Mouse (Mus musculus) heart, postnatal 10 days (tissue): ENCODE measurements at regions not wholly inside any gene's neighbourhood (a gene's known extent, or its start where the extent isn't known, plus 50 kb on each side); places are given as distances from the start of the nearest gene placed in this dataset.

Experiments
- DNase-seq, 2 experiments: peaks; one replicate each; pipeline ENCODE4 v3.0.0; 2021
- intact Hi-C: fragments of 180-260 bp; cut with DNase I; formaldehyde crosslinking; loops from one replicate; pipeline ENCODE4 v1.15.1; 2025

DNA sequence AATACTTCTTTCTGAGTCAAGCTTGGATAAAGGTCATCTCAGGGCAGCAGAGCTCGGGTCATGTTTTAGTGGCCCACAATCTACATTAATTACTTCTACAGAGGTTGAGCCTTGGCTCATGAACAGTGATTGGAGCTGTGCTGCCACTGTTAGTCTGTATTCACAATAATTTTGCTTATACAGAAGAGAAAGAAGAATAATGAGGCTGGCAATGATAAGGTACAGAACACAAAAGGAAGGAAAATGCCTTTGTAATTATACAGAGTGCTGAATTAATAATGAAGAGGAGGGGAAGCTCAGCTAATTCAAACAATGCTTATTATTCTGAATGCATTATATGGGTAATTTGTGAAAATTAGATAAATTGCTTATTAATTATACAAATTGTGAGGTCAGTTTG lies 573.9 kb upstream of the Cblb start:
- intact Hi-C loops = no loop called here
- DNase-seq = no peak

DNA sequence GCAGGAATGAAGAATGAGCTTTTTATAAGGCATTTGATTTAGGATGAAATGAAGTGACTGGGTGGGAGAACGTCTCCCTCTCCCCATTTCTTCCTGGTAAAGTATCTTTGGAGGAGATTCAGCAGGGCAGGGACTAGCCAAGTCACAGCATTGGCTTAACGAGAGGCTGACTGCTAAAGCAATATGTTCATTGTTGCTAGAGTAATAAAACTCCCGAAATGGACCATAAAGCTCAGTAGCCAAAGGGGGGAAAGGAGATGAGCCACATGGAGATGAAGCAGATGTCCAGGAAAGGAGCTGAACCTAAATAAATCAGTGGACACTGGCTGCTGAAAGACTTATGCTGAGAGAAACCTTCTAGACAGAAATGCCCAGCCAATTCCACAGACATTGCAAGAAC lies 555.3 kb upstream of the Cblb start:
- intact Hi-C loops = no loop called here
- DNase-seq = no peak

DNA sequence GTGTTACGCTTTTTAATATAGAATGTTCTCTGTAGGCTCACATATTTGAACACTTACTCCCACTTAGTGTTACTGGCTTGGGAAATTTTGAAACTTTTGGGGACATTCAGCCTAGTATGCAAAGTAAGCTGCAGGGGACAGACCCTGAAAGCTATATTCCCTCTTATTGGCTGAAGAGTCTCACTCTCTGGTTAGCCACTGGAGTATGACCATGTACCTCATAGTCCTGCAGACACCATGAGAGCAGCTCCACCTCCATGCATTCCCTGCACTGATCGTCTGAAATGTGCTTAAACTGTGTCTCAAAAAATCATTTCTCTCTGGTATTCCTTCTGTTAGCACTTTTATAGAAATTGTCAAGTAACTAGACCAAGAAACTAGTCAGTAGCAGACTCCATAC lies 534.9 kb upstream of the Cblb start:
- DNase-seq = no peak
- intact Hi-C loops = no loop called here

DNA sequence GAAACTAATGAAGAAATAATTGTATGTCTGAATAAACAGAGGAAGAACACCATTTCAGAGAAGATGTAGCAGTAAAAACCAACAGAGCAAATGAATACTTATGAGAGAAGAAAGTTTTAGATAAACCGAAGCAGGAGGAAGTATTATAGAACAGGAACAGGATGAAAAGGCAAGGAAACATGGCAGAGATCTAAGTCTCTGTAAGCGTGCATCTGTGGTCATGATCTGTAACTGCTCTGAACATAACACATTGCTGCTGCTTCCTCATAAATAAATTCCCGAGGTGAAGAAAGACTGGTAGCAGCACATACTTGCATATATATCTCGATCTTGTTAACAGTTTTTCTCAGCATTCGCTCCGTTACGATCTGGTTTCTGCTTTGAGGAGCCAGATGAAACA lies 533.2 kb upstream of the Cblb start:
- intact Hi-C loops = no loop called here
- DNase-seq = no peak

DNA sequence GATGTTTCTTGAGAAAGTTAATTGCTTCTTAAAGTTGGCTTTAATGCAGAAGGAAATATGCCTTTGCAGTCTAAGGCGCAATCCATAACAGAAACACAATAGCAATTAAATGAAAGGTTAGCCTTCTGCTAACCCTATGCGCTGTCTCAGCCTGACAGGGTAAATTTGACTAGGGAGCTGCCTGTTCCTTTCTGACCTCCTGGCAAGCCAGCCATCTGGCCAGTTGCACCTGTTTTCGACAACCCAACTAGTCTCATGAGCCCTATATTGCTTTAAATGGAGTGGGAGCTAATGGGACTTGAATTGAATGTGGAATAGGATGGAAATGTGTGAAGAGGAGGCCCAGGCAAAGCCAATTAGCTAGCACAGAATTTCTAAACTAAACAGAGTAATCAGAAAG lies 513.9 kb upstream of the Cblb start:
- intact Hi-C loops = no loop called here

DNA sequence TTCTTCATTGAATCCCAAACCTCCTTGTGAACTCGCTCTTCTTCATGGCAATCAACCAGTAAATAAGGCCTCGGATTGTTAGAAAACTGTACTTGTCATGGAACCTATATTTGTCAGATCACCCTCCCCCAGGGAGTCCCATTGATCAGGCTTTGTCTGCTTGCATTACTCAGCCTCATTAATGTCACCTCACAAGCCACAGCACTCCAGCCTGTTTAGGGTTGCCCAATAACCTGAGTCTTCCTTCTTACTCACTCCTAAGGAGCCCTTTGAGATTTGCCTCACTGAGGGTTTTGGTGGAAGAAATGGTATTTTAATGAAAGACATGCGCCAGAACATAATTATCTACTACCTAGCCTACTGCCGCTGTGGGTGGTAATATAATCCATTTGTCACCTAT lies 510.3 kb upstream of the Cblb start:
- intact Hi-C loops = no loop called here
- no peak for DNase-seq

More for the DNA sequence above, 513.9 kb upstream of the Cblb start:
- no peak for DNase-seq

DNA sequence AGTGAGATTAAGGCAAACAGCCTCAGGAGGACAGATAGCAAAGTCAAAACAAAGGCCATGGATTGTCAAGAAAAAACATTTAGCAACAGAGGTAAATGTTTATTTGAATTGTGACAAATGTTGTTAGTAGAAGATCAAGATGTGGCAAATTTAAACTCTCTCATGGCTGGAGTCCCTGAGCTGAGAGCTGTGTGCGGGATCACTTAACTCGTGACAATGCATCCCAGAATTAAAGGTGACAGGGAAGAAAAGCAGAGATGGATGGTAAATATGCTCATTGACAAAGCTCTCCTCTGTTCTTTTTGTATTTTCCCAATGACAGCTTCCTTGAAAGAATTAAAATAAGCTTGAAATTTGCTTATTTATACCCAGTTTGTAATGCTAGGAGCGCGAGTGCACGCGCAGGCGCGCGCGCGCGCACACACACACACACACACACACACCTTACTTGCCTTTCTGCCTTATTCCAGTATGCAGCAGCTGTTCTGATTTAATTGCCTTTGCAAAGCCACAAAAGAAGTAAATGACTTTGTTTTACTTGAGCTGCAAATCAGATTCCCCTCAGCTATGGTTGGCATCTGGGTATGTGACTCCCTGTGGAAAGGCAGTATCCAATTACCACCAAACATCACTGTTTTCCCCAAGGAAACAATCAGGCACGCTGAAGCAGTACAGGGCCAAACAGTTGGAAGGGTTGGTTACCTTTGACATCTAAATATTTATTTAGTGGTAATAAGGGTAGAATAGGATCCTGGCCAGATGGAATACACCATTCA lies 509.5 kb upstream of the Cblb start:
- intact Hi-C loops = no loop called here

DNA sequence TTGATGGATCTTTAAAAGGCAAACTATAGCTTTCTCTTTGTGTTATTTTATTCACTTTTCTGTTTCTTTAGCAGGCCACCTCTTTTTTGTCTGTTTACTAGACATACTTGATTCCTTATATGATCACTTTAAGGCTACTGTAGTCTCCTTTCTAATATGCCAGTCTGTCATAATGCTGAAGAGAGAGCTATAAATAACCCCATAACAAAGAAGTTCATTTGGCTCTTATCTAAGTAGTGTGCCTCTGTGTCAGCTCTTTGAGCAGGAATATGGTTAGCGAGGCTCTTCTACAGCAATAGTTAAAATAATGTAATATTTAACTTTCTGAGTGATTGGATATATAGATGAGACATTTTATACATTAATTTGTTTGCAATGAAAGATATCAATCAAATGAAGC lies 507.0 kb upstream of the Cblb start:
- DNase-seq = no peak
- intact Hi-C loops = no loop called here

More for the DNA sequence above, 509.5 kb upstream of the Cblb start:
- no peak for DNase-seq

DNA sequence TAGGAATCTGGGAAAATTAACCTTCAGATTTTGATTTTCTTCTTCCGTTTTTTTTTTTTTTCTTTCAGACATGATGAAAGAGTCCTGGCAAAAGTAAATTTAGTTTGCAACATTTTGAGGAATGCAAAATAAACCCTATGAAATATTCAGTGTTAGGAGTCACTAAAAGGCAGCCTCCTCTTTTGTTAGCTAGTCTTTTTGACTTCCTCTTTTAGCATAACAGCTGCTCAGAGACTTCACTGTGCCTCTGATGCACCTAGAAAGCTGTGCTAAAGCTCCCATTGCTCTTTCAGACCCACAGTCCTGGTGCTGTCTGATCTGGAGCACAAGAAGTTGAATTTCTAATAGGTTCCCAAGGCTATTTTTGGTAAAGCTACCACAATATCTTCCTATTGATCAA lies 498.5 kb upstream of the Cblb start:
- intact Hi-C loops = no loop called here
- no peak for DNase-seq

DNA sequence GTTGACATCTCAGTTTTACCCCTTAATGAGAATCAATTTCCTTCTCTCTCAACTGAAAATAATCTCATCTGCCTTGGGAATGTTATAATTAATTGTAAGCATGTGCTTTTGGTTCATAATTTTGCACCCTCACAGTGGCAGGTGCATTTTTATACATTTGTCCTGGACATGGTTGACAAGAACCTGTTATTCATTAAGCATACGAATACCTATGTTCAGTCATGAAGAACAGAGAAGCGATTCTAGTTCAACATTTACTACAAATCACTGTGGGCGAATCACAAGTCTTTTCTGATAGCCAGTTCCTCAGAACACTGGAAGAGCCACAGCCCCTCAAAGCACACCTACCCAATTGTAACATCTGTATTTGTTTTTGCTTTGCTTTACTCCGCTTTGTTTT lies 487.3 kb upstream of the Cblb start:
- DNase-seq = no peak
- intact Hi-C loops = no loop called here

DNA sequence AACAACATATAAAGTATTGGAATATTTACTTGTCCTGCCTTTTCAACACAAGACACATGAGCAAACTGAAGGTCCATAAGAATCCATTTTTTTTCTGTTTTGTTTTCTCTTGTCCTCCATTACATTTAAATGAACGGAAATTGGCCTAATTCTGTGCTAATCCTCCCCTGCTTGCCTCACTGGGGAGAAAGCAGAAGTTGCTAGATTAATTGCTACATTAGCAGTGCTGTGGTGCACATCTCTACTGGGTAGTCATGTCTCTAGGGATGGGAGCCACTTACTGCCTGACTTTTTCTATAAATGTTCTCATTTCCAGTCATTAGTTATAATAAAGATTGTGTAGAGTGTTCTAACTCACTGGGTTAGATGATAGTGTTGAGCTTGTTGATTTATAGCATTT lies 484.0 kb upstream of the Cblb start:
- intact Hi-C loops = no loop called here

DNA sequence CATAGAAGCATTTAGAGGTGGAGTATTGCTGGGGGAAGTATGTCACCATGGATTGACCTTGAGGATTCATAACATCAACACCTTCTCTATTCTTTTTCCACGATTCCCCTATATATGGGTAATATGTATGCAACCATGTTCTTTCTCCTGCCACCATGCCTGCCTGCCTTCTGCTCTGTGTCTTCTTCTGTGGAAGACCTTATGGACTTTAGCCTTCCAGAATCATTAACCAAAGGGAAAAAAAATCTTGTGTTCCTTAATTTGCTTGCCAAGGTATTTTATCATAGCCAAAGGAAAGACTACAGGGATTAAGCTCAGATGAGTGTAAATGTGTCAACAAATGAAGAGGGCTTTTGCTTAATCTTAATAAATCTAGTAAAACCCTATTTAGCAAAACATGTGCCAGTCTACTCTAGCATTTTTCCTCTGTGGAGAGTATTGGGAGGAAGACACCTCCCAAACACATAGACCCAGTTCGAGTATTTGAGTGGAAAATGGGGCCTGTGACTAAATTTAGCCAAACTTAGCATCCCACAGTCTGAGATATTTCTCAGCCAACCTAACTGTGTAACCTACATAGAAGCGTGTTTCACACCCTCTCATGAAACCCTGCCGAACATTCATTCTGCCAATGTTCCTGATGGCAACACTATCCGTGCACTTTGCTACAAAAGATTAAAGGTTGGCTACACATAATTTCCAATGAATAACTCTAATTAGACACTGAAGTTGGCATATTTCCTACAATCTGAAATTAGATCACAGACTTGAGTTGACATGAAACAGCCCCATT lies 468.0 kb upstream of the Cblb start:
- intact Hi-C loops = no loop called here
- DNase-seq = no peak

More for the DNA sequence above, 484.0 kb upstream of the Cblb start:
- no peak for DNase-seq

DNA sequence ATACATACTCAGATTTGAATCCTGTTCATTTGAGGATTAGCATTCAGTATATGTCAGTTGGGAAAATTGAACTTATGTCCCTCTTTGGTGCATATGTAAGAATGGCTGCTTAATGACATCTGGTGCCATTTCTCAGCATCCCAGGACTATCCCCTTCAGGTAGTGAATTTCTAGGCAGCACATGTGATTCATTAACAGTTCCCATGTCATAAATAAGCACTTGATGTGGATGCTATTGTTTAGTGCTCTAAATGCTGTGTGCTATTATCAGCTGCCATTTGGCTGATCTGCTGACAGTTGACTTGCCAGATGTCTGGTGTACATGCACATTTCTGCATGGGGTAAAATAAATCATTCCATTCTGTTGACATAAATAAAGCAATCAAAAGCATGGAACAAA lies 467.0 kb upstream of the Cblb start:
- no peak for DNase-seq
- intact Hi-C loops = no loop called here

DNA sequence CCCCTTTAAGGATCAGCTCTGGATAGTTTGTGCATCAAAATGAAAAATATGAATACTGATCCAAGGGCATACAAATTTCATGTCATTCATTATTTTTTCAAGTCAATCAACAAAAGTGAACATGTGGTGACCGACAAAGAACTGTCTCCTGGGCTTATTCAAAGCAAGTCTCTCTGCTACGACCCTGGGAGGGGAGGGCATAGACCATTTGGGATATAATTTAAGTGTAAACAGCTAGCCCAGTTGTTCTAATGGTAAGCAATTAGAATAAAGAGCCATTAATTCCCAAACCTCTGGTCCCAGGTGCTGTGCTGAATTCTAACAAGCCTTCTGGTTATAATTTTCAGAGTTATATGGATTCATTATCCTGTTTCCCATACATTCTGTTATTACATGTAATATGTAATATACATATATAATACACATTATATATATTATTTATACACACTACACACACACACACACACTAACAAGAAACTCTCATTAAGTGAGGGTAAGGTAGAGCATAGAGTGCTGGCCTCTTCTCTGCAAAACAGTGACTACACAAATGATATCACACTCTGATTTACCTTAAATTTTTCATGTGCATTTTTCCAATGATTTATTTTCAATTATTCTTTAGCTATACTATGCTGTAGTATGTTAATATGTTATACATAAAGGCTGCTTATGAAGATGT lies 453.0 kb upstream of the Cblb start:
- no peak for DNase-seq
- intact Hi-C loops = no loop called here

DNA sequence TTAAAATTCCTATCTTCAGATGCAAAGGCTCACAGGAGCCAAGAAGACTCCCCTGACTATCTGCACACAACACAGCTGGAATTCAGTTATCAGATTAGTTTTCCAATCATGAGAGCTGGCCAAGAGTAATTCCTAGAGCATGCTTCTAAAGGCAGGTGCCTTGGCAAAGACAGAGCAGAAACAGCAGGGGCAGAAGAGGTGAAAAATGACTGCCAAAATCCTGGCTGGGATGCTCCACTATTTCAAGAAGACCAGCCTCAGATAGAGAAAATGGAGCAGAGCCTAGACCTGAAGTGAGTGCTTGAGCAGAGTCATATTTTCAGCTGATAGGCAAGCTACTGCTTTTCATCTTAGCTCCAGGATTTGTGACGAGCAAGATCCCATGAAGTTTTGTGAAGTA lies 450.5 kb upstream of the Cblb start:
- DNase-seq = no peak
- intact Hi-C loops = no loop called here

DNA sequence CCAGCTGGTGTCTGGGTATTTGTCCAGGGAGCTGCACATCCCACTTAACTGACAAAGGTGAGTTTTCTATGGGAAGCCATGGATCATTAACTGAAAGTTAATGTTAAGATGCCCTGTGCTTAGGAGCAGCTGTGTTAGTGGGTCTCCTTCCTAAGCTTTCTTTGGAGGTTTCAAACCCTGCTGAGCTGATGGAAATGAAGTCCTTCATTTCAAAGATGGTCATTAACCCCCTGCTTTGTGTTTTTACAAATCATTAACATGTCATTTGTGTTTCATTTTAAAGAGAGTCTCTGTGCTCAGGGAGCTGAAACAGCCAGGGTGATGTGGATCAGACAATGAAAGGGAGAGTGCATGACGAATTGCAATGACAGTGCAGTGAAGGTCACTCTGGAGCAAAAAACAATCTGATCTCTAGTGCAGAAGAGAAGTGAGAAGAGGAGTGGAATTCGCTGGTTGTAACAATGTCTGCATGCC lies 441.1 kb upstream of the Cblb start:
- intact Hi-C loops = no loop called here
- DNase-seq = no peak

DNA sequence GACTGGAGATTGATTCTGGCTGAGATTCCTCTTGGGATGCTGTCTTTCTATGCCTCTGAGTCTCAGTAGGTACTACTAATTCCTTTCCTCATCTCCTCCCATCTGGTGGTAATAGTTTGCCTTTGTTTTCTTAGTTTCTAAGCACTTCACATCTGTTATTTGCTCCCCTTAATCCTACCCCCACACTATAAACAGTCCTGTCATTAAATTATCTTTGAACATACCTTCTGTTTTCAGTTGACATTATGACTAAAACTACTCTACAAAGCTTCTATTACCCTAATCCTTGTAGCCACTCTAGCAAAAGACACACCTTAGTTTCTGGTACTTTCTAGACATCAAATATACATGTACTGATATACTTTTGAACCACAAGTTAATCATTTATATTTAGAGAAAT lies 413.4 kb upstream of the Cblb start:
- no peak for DNase-seq
- intact Hi-C loops = no loop called here

DNA sequence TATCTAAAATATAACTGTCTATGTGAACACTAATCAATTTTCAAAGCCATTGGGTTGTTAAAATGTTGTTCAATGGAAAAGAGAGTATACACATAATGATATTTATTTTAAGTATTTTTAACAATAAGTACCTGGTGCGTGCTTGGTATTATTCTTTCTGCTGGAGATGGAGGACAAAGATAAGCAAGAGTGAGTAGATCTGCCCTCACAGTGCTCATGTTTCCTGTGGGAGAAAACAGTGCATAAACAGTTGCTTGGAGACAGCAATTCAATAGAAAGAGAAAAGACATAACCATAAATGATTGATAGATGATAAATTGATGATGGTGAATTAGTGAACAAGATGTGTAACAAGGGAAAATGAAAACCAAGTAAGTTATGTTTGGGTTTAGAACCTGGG lies 384.4 kb upstream of the Cblb start:
- DNase-seq = no peak
- intact Hi-C loops = no loop called here

DNA sequence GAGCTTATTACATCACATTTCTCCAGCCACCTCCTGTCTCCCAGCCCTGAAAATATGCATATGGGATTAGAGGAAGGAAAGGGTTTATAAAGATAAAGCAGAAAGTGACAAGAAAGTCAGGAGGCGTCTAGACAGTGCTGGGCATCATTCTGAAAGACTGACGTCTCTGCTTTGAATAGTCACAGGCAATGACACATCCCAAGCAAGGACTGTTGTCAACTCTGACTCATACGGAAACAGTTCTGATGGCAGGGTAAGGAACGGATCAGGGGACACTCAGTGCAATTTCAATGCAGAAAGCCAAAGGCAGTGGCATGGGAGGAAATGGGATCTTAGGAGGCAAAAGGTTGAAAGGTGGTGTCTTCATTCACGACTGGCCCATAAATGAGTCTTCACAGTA lies 380.9 kb upstream of the Cblb start:
- intact Hi-C loops = no loop called here
- DNase-seq = no peak

DNA sequence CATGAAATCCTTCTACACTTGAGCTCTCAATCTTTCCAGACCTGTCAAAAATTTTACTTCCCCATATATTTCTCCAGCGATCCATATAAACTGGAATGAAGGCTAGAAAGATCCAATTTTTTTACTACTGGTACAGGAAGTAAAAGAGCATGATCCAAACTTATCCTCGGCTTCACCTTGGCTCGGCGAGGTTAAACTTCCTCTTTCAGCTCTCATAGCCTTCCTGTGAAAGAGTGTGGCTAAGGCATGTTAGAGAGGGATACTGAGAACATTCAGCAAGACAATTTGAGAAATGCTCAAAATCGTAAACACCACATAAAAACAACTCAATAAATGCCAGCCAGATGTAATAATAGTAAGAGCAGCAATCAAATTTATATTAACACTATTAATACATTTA lies 380.3 kb upstream of the Cblb start:
- intact Hi-C loops = no loop called here
- no peak for DNase-seq

DNA sequence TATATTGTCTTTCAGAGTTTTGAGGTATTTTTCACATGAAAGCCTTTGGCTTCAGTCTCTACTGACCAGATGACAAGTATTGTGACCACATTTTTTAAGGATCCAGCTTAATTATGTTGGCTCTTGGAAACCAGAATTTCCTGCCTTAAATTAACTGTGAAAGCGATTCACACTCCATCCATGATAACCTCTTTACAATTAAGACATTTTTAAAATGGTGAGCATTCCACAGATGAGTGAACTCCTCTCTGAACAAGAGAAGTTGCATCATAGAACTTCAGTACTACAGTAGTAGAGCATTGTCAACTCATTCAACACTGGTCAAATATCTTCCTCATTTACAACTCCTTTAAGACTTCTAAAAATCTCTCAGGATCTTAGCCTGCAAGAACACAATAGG lies 369.3 kb upstream of the Cblb start:
- no peak for DNase-seq
- intact Hi-C loops = no loop called here

DNA sequence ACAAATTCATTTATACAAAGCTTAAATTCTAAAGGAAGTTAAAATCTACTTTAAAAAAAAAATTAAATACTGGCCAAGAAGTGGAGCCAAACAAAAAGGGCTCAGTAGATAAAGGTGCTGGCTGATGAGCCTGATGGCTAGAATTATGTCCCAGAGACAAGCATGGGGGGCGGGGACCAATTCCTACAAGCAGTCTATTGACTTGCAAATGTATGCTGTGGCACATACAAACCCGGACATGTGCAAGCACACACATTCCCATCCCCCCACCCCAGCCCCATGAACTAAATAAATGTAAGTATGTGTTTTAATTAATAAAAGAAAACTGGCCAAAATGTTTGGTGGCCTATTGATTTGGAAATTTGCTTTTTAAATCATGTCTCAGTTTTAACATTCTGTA lies 366.7 kb upstream of the Cblb start:
- no peak for DNase-seq
- intact Hi-C loops = no loop called here
